Mouse (Mus musculus): ENCODE measurements around the gene Smad9. TPM values are rescaled to one million over a fixed set of nuclear protein-coding genes. Genes with fewer than 3 reads are reported as not detected.
"Not testable (repeated sequence)": the region's sequence is repeated elsewhere in the genome, so short reads cannot be mapped to it uniquely, and the experiment has no call there.

The Smad9 gene
- total RNA-seq, 2 experiments from 2014 or later: 0.20 to 0.26 TPM

DNA sequence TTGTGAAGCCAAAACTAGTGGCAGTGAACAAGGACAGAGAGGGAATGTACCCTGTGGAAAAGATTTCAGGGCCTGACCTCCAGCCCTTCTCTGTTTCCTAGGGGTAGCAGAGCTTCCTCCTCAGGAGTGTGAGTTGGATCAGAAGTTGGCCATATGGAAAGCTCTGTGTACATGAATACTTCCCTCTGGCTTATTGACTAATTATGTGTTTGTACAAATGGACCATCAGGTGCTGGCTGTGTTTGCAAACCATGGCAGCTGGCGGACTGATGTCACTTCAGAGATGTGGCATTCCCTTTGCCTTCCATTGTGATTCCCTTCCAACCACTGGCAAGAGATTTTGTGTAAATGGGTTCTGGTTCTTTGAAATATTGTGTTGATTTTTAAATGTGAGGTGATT, 5.9 kb downstream of the Smad9 start:
- no peak for TF ChIP-seq CTCF (IDR thresholded peaks at IDR 0.05)
- intact Hi-C loops (cut with DNase I): no loop called here
- H3K4me3 ChIP-seq: no peak overlapping the region
- DNase-seq: no peak
- H3K27ac ChIP-seq: no peak overlapping the region

DNA sequence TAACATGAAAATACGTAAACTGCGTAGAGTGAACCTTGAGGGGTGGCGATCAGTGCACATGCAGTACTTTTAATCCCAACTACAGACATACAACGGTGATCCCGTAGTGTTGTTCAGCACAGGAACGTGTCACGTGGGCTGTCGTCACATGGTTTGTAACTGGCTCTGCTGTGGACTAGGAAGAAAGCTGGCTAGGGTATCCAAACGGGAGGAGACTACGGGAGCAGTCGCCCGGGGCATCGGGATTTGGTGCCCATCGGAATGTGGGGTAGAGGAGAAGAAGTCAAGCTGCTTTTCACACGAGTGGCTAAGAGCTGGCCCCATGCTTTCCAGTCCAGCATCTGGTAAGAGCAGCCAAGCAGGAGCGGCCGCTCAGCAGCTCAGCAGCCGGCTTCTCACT, 9.0 kb downstream of the Smad9 start:
- H3K27ac ChIP-seq: peak overlapping the region; percentile 66
- H3K4me3 ChIP-seq: peak overlapping the region; percentile 63
- intact Hi-C loops (cut with DNase I): no loop called here
- DNase-seq: peak; percentile 49
- TF ChIP-seq CTCF (IDR thresholded peaks at IDR 0.05): no peak

DNA sequence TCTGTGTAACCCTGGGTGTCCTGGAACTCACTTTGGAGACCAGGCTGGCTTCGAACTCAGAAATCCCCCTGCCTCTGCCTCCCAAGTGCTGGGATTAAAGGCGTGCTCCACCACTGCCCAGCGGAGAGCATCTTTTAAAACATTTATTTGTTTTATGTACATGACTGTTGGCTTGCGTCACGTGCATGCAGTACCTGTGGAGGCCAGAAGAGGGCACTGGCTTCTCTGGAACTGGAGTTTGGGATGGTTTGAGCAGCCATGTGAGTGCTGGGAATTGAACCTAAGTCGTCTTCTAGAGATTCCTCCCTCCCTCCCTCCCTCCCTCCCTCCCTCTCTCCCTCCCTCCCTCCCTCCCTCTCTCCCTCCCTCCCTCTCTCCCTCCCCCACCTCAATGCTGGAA, 10.1 kb downstream of the Smad9 start:
- H3K4me3 ChIP-seq; H3K27ac ChIP-seq; DNase-seq; intact Hi-C loops (cut with DNase I): not testable (repeated sequence)
- TF ChIP-seq CTCF (IDR thresholded peaks at IDR 0.05): peak; percentile 43

DNA sequence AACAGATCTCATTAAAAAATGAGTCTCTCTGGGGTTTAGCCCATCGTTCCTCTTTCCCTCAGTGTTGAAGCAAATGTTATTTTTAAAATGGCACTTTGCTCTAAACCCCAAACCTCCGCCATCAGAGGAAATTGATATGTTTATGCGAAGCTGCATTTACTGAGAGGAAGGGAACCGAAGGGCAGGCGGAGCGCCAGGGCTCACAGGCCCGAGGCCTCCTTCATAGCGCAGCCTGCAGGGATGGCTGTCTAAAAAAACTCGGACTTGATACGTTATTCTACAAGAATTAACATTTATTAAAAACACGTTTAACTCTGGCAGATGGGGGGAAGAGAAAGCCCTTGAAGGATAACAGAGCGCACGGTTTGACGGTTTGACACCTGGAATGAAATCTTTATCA, 10.7 kb downstream of the Smad9 start:
- intact Hi-C loops (cut with DNase I): no loop called here
- no peak overlapping the region for H3K4me3 ChIP-seq
- no peak overlapping the region for H3K27ac ChIP-seq
- no peak for TF ChIP-seq CTCF (IDR thresholded peaks at IDR 0.05)
- DNase-seq: no peak

DNA sequence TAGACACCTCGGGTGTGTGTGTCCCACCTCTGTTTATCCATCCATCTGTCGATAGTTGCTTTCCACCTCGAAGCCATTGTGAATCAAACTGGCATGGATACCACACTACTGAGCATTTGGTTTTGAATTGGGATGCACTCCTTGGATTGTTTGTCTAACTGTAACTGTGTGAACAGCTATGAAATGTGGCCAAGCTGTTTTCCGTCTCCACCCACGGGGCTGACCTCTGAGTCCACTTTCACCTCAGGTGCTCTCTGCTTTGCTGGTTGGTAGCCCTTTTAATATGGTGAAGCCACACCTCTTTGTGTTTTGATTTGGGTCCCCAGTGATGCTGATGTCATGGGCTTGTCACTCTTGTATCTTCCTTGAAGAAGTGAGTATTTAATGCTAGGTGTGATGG, 11.4 kb downstream of the Smad9 start:
- intact Hi-C loops (cut with DNase I): no loop called here
- no peak for DNase-seq
- no peak overlapping the region for H3K27ac ChIP-seq
- H3K4me3 ChIP-seq: no peak overlapping the region
- TF ChIP-seq CTCF (IDR thresholded peaks at IDR 0.05): no peak

- intact Hi-C loops (cut with DNase I): no loop called here
- no peak for TF ChIP-seq CTCF (IDR thresholded peaks at IDR 0.05)
These were observed 13.2 kb downstream of the Smad9 start for GRCm38 (mm10) chr3:54768592-54768991.

GRCm38 (mm10) chr3:54769349-54770275, 14.2 kb downstream of the Smad9 start:
- DNase-seq: no peak
- TF ChIP-seq CTCF (IDR thresholded peaks at IDR 0.05): no peak
- Histone ChIP-seq H3K4me3 (no peak overlapping the region), H3K27ac (no peak overlapping the region)
- intact Hi-C loops (cut with DNase I): no loop called here

More at GRCm38 (mm10) chr3:54768592-54768991, 13.2 kb downstream of the Smad9 start:
- Histone ChIP-seq H3K4me3 (no peak overlapping the region), H3K27ac (no peak overlapping the region)
- no peak for DNase-seq

DNA sequence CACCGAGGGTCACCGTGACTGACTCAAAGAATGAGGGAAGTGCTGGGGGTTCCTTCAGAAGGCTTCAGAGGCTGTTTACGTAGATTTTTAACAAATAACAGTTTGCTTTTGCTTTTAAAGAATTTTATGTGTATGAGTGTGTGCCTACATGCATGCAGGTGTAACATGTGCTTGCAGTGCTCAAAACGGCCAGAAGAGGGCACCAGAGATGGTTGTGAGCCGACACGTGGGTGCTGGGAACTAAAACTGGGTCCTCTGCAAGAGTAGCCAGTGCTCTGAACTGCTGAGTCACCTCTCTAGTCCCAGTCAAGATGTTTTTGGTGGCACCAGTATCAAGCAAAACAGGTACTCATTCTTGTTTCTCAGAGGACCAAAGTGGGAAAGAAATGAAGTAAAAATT, 18.2 kb downstream of the Smad9 start:
- TF ChIP-seq CTCF (IDR thresholded peaks at IDR 0.05): peak; percentile 17; the same call in 1 of the 2 replicates

GRCm38 (mm10) chr3:54775989-54776631, 20.7 kb downstream of the Smad9 start:
- TF ChIP-seq CTCF (IDR thresholded peaks at IDR 0.05): no peak
- intact Hi-C loops (cut with DNase I): no loop called here

More for the DNA sequence above, 18.2 kb downstream of the Smad9 start:
- DNase-seq: no peak
- intact Hi-C loops (cut with DNase I): no loop called here
- H3K4me3 ChIP-seq: no peak overlapping the region
- no peak overlapping the region for H3K27ac ChIP-seq

GRCm38 (mm10) chr3:54790601-54791000, 35.2 kb downstream of the Smad9 start:
- no peak for DNase-seq
- intact Hi-C loops (cut with DNase I): no loop called here
- Histone ChIP-seq H3K27ac (no peak overlapping the region), H3K4me3 (no peak overlapping the region)
- TF ChIP-seq CTCF (IDR thresholded peaks at IDR 0.05): no peak

More at GRCm38 (mm10) chr3:54775989-54776631, 20.7 kb downstream of the Smad9 start:
- H3K4me3 ChIP-seq: no peak overlapping the region
- DNase-seq: no peak
- no peak overlapping the region for H3K27ac ChIP-seq

- intact Hi-C loops (cut with DNase I): no loop called here
- Histone ChIP-seq H3K27ac (no peak overlapping the region), H3K4me3 (no peak overlapping the region)
- DNase-seq: no peak
- TF ChIP-seq CTCF (IDR thresholded peaks at IDR 0.05): no peak
These were observed 36.7 kb downstream of the Smad9 start for GRCm38 (mm10) chr3:54791822-54792677.

- intact Hi-C loops (cut with DNase I): no loop called here
- H3K27ac ChIP-seq: no peak overlapping the region
- no peak overlapping the region for H3K4me3 ChIP-seq
- DNase-seq: no peak
- TF ChIP-seq CTCF (IDR thresholded peaks at IDR 0.05): peak; percentile 28; the same call in 1 of the 2 replicates
These were observed 38.4 kb downstream of the Smad9 start for GRCm38 (mm10) chr3:54793762-54794161.
